Mouse (Mus musculus) left cerebral cortex, adult 9 months (tissue): ENCODE results near the gene Adamts10.
A peak's percentile ranks its signal among the peaks of the same experiment; 100 is the strongest.

ENCODE experiments used
- DNase-seq, 2 experiments: peaks; one replicate each; pipeline ENCODE4 v3.0.0; 2022; ENCODE audit warnings: low spot score in 2 of 2

Adamts10 gene

GRCm38 (mm10) chr17:33523918-33524755, at the start of gene Adamts10:
Gene Adamts10 (plus strand): TSS chr17:33524204.
- peak in 1 of 2 experiments; percentile 45 for DNase-seq

- no peak for DNase-seq
Measured at GRCm38 (mm10) chr17:33484020-33484419, 40.0 kb upstream of the Adamts10 start.

- DNase-seq: no peak
Measured at GRCm38 (mm10) chr17:33487211-33487610, 36.8 kb upstream of the Adamts10 start.

GRCm38 (mm10) chr17:33487652-33488051, 36.4 kb upstream of the Adamts10 start:
- DNase-seq: no peak

GRCm38 (mm10) chr17:33491371-33491770, 32.6 kb upstream of the Adamts10 start:
- no peak for DNase-seq

- DNase-seq: no peak
Measured at GRCm38 (mm10) chr17:33493065-33493464, 30.9 kb upstream of the Adamts10 start.

GRCm38 (mm10) chr17:33494586-33494985, 29.4 kb upstream of the Adamts10 start:
- DNase-seq: no peak

GRCm38 (mm10) chr17:33498918-33499317, 25.1 kb upstream of the Adamts10 start:
- no peak for DNase-seq

- no peak for DNase-seq
Measured at GRCm38 (mm10) chr17:33508386-33508785, 15.6 kb upstream of the Adamts10 start.

- DNase-seq: no peak
Measured at GRCm38 (mm10) chr17:33510172-33510571, 13.8 kb upstream of the Adamts10 start.

GRCm38 (mm10) chr17:33512441-33513415, 11.3 kb upstream of the Adamts10 start:
- no peak for DNase-seq

GRCm38 (mm10) chr17:33513874-33514273, 10.1 kb upstream of the Adamts10 start:
- no peak for DNase-seq

- no peak for DNase-seq
Measured at GRCm38 (mm10) chr17:33520366-33520765, 3.6 kb upstream of the Adamts10 start.

- no peak for DNase-seq
Measured at GRCm38 (mm10) chr17:33523431-33523917, 530 bp upstream of the Adamts10 start.

GRCm38 (mm10) chr17:33524806-33525373, 886 bp downstream of the Adamts10 start:
- no peak for DNase-seq

- no peak for DNase-seq
Measured at GRCm38 (mm10) chr17:33526506-33526905, 2.5 kb downstream of the Adamts10 start.

GRCm38 (mm10) chr17:33539106-33539675, 15.2 kb downstream of the Adamts10 start:
- DNase-seq: peak in 1 of 2 experiments; percentile 53

- no peak for DNase-seq
Measured at GRCm38 (mm10) chr17:33539878-33540277, 15.9 kb downstream of the Adamts10 start.

- no peak for DNase-seq
Measured at GRCm38 (mm10) chr17:33549212-33549611, 25.2 kb downstream of the Adamts10 start.

- DNase-seq: no peak
Measured at GRCm38 (mm10) chr17:33550388-33550787, 26.4 kb downstream of the Adamts10 start.

- no peak for DNase-seq
Measured at GRCm38 (mm10) chr17:33552113-33552512, 28.1 kb downstream of the Adamts10 start.
